ENCODE assay signal across 8 mouse cellular contexts in the genomic region with DNA sequence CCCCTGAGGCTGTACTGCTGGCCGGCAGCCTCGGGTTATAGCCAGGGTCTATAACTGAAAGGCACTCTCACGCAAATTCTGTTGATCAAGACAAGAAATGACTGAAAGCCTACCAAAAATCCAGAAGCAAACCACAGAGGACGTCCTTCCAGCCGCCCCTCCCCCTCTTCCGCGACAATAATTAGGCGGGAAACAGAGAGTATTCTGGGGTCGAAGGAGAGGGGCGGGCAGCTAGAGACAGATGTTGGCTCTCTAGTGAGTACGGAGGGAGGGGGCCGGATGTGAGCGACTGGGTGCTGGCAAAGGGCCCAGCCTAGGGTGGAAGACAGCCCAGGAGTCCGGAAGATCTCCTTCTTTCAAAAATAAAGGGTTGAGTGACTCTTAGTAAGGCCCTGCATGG. TPM values are rescaled to one million over a fixed set of nuclear protein-coding genes. Genes with fewer than 3 reads are reported as not detected.
DNase-seq lines count a peak whose midpoint lies in the region; ATAC-seq lines count a peak whose summit lies in the region.

Gene Fam173a (minus strand): TSS at position 287 of the 400 bp plus-strand sequence.

- peak; percentile 82 for DNase-seq in MEL-GATA-1-ER (ENCODE audit: extremely low read depth, low read depth)
- peak; percentile 51 for DNase-seq in c-Kit-positive CD71-positive TER-119-positive erythroid progenitor cells, embryonic 14.5 days (ENCODE audit: low spot score)
- DNase-seq in frontal cortex, postnatal 14 days (ENCODE audit: low spot score in 2 of 2): peak; percentile 69 to 77
- DNase-seq in layer of hippocampus, postnatal 14 days (ENCODE audit: low spot score in 2 of 2): peak; percentile 66 to 73
- peak; percentile 84 for DNase-seq in lung, postnatal 14 days
- peak; percentile 62 for DNase-seq in ovary, postnatal 14 days (ENCODE audit: low spot score)
- DNase-seq in thymus, postnatal 25 days: peak; percentile 86

- peak within 1 kb of the TSS; percentile 93 for H3K27ac ChIP-seq in hindbrain, embryonic 12.5 days

- peak; percentile 32 for ATAC-seq in hindbrain, embryonic 12.5 days (ENCODE audit: low FRiP score)

- peak within 1 kb of the TSS; percentile 83 for H3K9ac ChIP-seq in hindbrain, embryonic 12.5 days

- under 1% methylated on average over 14 of the region's 14 CpGs for WGBS in hindbrain, embryonic 12.5 days

- H3K4me1 ChIP-seq in hindbrain, embryonic 12.5 days: peaks cover 60% of the 10 kb centered on the region

- no peaks in the 10 kb centered on the region for H3K9me3 ChIP-seq in hindbrain, embryonic 12.5 days (replicated peaks)

- no peaks in the 10 kb centered on the region for H3K27me3 ChIP-seq in hindbrain, embryonic 12.5 days

- peaks cover 16% of the 10 kb centered on the region for H3K36me3 ChIP-seq in hindbrain, embryonic 12.5 days

- H3K4me3 ChIP-seq in hindbrain, embryonic 12.5 days: peak within 1 kb of the TSS; percentile 68

- peak within 1 kb of the TSS; percentile 89 for H3K4me2 ChIP-seq in hindbrain, embryonic 12.5 days (replicated peaks)

RNA-seq across cellular contexts. Expression of gene Fam173a, which starts in this region (rescaled TPM):
- polyA plus RNA-seq in hindbrain, embryonic 12.5 days (2016; fragmentation: Nextera tagmentation; extraction: Ambion mirVana): 69.7 and 76.0 TPM in 2 replicates
- 10 to 100 TPM; 80.2 to 80.3 TPM for total RNA-seq in layer of hippocampus, postnatal 14 days (2021)

Comparison
In these comparisons a context has a peak if more than half of its experiments do, and no peak if none do; other contexts are left out.
1. Peak in every context shown above with its lines: DNase-seq, ATAC-seq, H3K4me3 ChIP-seq and H3K27ac ChIP-seq.